Mouse (Mus musculus) C3H10T1/2 (cell line): ENCODE results near the gene Nmur1. TPM values are rescaled to one million over a fixed set of nuclear protein-coding genes. Genes with fewer than 3 reads are reported as not detected.

Experiments used
- polyA plus RNA-seq, 2 experiments: library from polyadenylated mRNA; unstranded; fragments of >200 nt; fragmentation: generic; extraction: Trizol; gene quantifications; one replicate each; pipeline ENCODE4 v1.2.1; 2012; ENCODE audit warnings: missing spikeins in 2 of 2

The Nmur1 gene
- polyA plus RNA-seq = under 1 TPM in 1 of 2 experiments, not detected in 1; 0.04 TPM

GRCm38 (mm10) chr1:86426128-86426527 is at the start of gene Nmur1, which contains the start of gene Tex44:
Gene Nmur1, minus strand, starts transcription at chr1:86426228.
Gene Tex44, plus strand, starts transcription at chr1:86426329.

GRCm38 (mm10) chr1:86358906-86359797 is 66.9 kb downstream of the Nmur1 start, which contains the start of gene Ncl:
Gene Ncl, minus strand, starts transcription at chr1:86359400.

Other genes starting within 250 kb of the Nmur1 start
- gene B3gnt7, start 123.4 kb downstream of the Nmur1 start, polyA plus RNA-seq = not detected
- 100 to 1,000 TPM in 1 of 2 experiments, 10 to 100 TPM in 1; 69.8 to 102 TPM for gene Ncl, start 66.8 kb downstream of the Nmur1 start, polyA plus RNA-seq
- not detected for gene Tex44, start 101 bp upstream of the Nmur1 start, polyA plus RNA-seq
- 1,000 to 10,000 TPM in 1 of 2 experiments, 100 to 1,000 TPM in 1; 531 to 1,518 TPM for gene Ptma, start 100.5 kb upstream of the Nmur1 start, polyA plus RNA-seq
- gene Pde6d, start 156.4 kb upstream of the Nmur1 start, polyA plus RNA-seq = 10 to 100 TPM; 21.9 to 66.1 TPM
- gene Cops7b, start 156.7 kb upstream of the Nmur1 start, polyA plus RNA-seq = 10 to 100 TPM; 12.1 to 15.8 TPM
- gene Nppc, start 244.3 kb upstream of the Nmur1 start, polyA plus RNA-seq = not detected